Mouse (Mus musculus) heart, embryonic 11.5 days (tissue): ENCODE results near the gene Myo1f. TPM values are rescaled to one million over a fixed set of nuclear protein-coding genes. Genes with fewer than 3 reads are reported as not detected.
A peak's percentile ranks its signal among the peaks of the same experiment; 100 is the strongest.

Experiments
- ATAC-seq: fragments of 200-750 bp; cut with Nextera tagmentation; replicated peaks from 2 replicates; pipeline ENCODE4 v1.8.0; 2017; ENCODE audit warnings: moderate library complexity; ENCODE audit not compliant: insufficient number of reproducible peaks, low FRiP score, low TSS enrichment
- H3K27ac ChIP-seq: fragments of 300-500 bp; sonication (generic); 2 replicates; pipeline ENCODE4 v1.5.1; 2014; ENCODE audit warnings: mild to moderate bottlenecking, low read depth, low read length
- H3K27me3 ChIP-seq: fragments of 300-500 bp; sonication (generic); 2 replicates; pipeline ENCODE4 v1.6.1; 2014; ENCODE audit warnings: mild to moderate bottlenecking, low read length, mixed read lengths; ENCODE audit not compliant: control insufficient read depth, insufficient read depth
- H3K36me3 ChIP-seq: fragments of 300-500 bp; sonication (generic); 2 replicates; pipeline ENCODE4 v1.6.1; 2014; ENCODE audit warnings: mild to moderate bottlenecking, low read length, moderate library complexity, mixed read lengths; ENCODE audit not compliant: control insufficient read depth, insufficient read depth
- H3K4me1 ChIP-seq: fragments of 300-500 bp; sonication (generic); 2 replicates; pipeline ENCODE4 v1.6.1; 2014; ENCODE audit warnings: low read length; ENCODE audit not compliant: control insufficient read depth, insufficient read depth
- H3K4me2 ChIP-seq: fragments of 300-500 bp; sonication (generic); 2 replicates; pipeline ENCODE4 v1.6.1; 2014; ENCODE audit warnings: mild to moderate bottlenecking, moderate library complexity
- H3K4me3 ChIP-seq: fragments of 300-500 bp; sonication (generic); 2 replicates; pipeline ENCODE4 v1.5.1; 2014; ENCODE audit warnings: low read depth, low read length
- H3K9ac ChIP-seq: fragments of 300-500 bp; sonication (generic); 2 replicates; pipeline ENCODE4 v1.6.1; 2014; ENCODE audit warnings: mild to moderate bottlenecking, low read depth, low read length, moderate library complexity
- H3K9me3 ChIP-seq: fragments of 300-500 bp; sonication (generic); replicated peaks from 2 replicates; pipeline ENCODE4 v1.6.1; 2016; ENCODE audit warnings: low read length; ENCODE audit not compliant: control insufficient read depth
- WGBS: fragments of 180-500 bp; shearing (Covaris S2); extraction: QIAGEN DNeasy Blood & Tissue Kit; methylation state at CpG from one replicate; pipeline ENCODE4 v1.1.7; 2014; ENCODE audit not compliant: insufficient replicate concordance; 5-methylcytosine and 5-hydroxymethylcytosine counted together
- polyA plus RNA-seq: library from polyadenylated mRNA; unstranded; fragments of >200 nt; fragmentation: Nextera tagmentation; extraction: Ambion mirVana; gene quantifications from 2 replicates; pipeline ENCODE4 v1.2.1, GENCODE M21; 2014

The Myo1f gene
- polyA plus RNA-seq: 0.82 and 1.0 TPM in 2 replicates

GRCm38 (mm10) chr17:33555223-33555855, at the start of gene Myo1f:
Gene Myo1f (plus strand): TSS chr17:33555707.
- no peak within 1 kb of the TSS for H3K4me2 ChIP-seq

GRCm38 (mm10) chr17:33508386-33508785, 47.1 kb upstream of the Myo1f start:
- Histone ChIP-seq H3K4me1 (peaks cover 3% of the 10 kb centered on the region; the same call in 1 of the 2 replicates), H3K27ac (no peak overlapping the region), H3K27me3 (no peaks in the 10 kb centered on the region), H3K9ac (no peak overlapping the region), H3K4me2 (no peak overlapping the region), H3K36me3 (no peaks in the 10 kb centered on the region), H3K9me3 (no peaks in the 10 kb centered on the region), H3K4me3 (no peak overlapping the region)
- WGBS: 84% methylated on average over 1 of the region's 1 CpGs
- ATAC-seq: no peak

More at GRCm38 (mm10) chr17:33555223-33555855, at the start of gene Myo1f:
- no peaks in the 10 kb centered on the region for H3K9me3 ChIP-seq
- no peaks in the 10 kb centered on the region for H3K27me3 ChIP-seq
- no peaks in the 10 kb centered on the region for H3K36me3 ChIP-seq
- H3K4me3 ChIP-seq: no peak within 1 kb of the TSS
- no peaks in the 10 kb centered on the region for H3K4me1 ChIP-seq
- no peak for ATAC-seq
- WGBS: 39% methylated on average over 6 of the region's 6 CpGs
- H3K9ac ChIP-seq: no peak within 1 kb of the TSS
- no peak within 1 kb of the TSS for H3K27ac ChIP-seq

- H3K4me1 ChIP-seq: no peaks in the 10 kb centered on the region
- WGBS: 77% methylated on average over 5 of the region's 5 CpGs
- H3K4me3 ChIP-seq: no peak overlapping the region
- H3K27me3 ChIP-seq: no peaks in the 10 kb centered on the region
- no peak for ATAC-seq
- no peak overlapping the region for H3K4me2 ChIP-seq
- H3K36me3 ChIP-seq: no peaks in the 10 kb centered on the region
- H3K9ac ChIP-seq: no peak overlapping the region
- H3K9me3 ChIP-seq: no peaks in the 10 kb centered on the region
- no peak overlapping the region for H3K27ac ChIP-seq
Observed at GRCm38 (mm10) chr17:33510172-33510571, 45.3 kb upstream of the Myo1f start.

GRCm38 (mm10) chr17:33512441-33513415, 42.8 kb upstream of the Myo1f start:
- no peak overlapping the region for H3K27ac ChIP-seq
- H3K9me3 ChIP-seq: no peaks in the 10 kb centered on the region
- ATAC-seq: no peak
- H3K27me3 ChIP-seq: no peaks in the 10 kb centered on the region
- H3K9ac ChIP-seq: no peak overlapping the region
- no peaks in the 10 kb centered on the region for H3K36me3 ChIP-seq
- H3K4me2 ChIP-seq: no peak overlapping the region
- no peak overlapping the region for H3K4me3 ChIP-seq
- H3K4me1 ChIP-seq: no peaks in the 10 kb centered on the region
- WGBS: 27% methylated on average over 2 of the region's 2 CpGs

GRCm38 (mm10) chr17:33513874-33514273, 41.6 kb upstream of the Myo1f start:
- Histone ChIP-seq H3K27me3 (no peaks in the 10 kb centered on the region), H3K4me1 (no peaks in the 10 kb centered on the region), H3K27ac (no peak overlapping the region), H3K4me3 (no peak overlapping the region), H3K9me3 (no peaks in the 10 kb centered on the region), H3K4me2 (no peak overlapping the region), H3K36me3 (no peaks in the 10 kb centered on the region), H3K9ac (no peak overlapping the region)
- no peak for ATAC-seq
- 80% methylated on average over 5 of the region's 5 CpGs for WGBS

- no peak for ATAC-seq
- Histone ChIP-seq H3K9ac (no peak overlapping the region), H3K4me1 (peaks cover 9% of the 10 kb centered on the region; the same call in 1 of the 2 replicates), H3K36me3 (no peaks in the 10 kb centered on the region), H3K9me3 (no peaks in the 10 kb centered on the region), H3K4me3 (no peak overlapping the region), H3K27me3 (no peaks in the 10 kb centered on the region), H3K27ac (no peak overlapping the region), H3K4me2 (no peak overlapping the region)
- WGBS: 23% methylated on average over 1 of the region's 1 CpGs
Observed at GRCm38 (mm10) chr17:33520366-33520765, 35.1 kb upstream of the Myo1f start.

- Histone ChIP-seq H3K36me3 (no peaks in the 10 kb centered on the region), H3K4me3 (peak overlapping the region; percentile 67), H3K27me3 (no peaks in the 10 kb centered on the region), H3K9me3 (no peaks in the 10 kb centered on the region), H3K4me2 (peak overlapping the region; percentile 69), H3K9ac (peak overlapping the region; percentile 78), H3K27ac (peak overlapping the region; percentile 80), H3K4me1 (peaks cover 19% of the 10 kb centered on the region; the same call in 1 of the 2 replicates)
- ATAC-seq: peak; percentile 64
- 11% methylated on average over 11 of the region's 13 CpGs for WGBS
Observed at GRCm38 (mm10) chr17:33523431-33523917, 32.0 kb upstream of the Myo1f start.

GRCm38 (mm10) chr17:33523918-33524755, 31.4 kb upstream of the Myo1f start, which contains the start of gene Adamts10:
Gene Adamts10 (plus strand): TSS chr17:33524204.
- H3K9ac ChIP-seq: peak within 1 kb of the TSS; percentile 78
- H3K4me2 ChIP-seq: peak within 1 kb of the TSS; percentile 69
- peak within 1 kb of the TSS; percentile 67 for H3K4me3 ChIP-seq
- peaks cover 3% of the 10 kb centered on the region; the same call in 1 of the 2 replicates for H3K36me3 ChIP-seq
- peak within 1 kb of the TSS; percentile 80 for H3K27ac ChIP-seq
- ATAC-seq: peak; percentile 63; the same call in 1 of the 2 replicates
- H3K9me3 ChIP-seq: no peaks in the 10 kb centered on the region
- WGBS: under 1% methylated on average over 44 of the region's 44 CpGs
- peaks cover 19% of the 10 kb centered on the region; the same call in 1 of the 2 replicates for H3K4me1 ChIP-seq
- H3K27me3 ChIP-seq: no peaks in the 10 kb centered on the region
